Mouse (Mus musculus) mesoderm, embryonic 11.5 days (tissue): ENCODE measurements around the gene Olfr1436.
"Not testable (repeated sequence)": the region's sequence is repeated elsewhere in the genome, so short reads cannot be mapped to it uniquely, and the experiment has no call there.

Experiments
- DNase-seq: peaks from one replicate; pipeline ENCODE4 v3.0.0-alpha.2; 2012; ENCODE audit warnings: low read depth, low spot score

Olfr1436 gene

DNA sequence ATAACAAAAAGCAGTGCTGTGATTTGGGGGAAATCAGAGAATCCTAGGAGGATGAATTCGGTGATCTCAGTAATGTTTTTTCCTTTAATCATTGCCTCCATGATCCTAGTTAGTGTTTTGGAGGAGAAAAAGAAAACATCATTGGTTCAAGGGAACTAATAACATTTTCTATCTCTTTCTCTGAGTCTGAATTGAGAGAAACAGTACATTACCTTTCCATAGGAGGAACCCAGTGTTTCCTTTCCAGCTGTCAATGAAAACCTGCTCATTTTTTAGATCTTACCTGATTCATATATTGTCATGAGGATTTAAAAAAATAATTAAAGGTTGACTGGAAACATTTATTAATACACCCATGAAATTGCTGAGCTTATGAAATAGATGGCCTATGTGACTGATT lies at the start of gene Olfr1436:
TSS of gene Olfr1436 (minus strand) at position 101 of the 400 bp plus-strand sequence.
- not testable (repeated sequence) for DNase-seq

DNA sequence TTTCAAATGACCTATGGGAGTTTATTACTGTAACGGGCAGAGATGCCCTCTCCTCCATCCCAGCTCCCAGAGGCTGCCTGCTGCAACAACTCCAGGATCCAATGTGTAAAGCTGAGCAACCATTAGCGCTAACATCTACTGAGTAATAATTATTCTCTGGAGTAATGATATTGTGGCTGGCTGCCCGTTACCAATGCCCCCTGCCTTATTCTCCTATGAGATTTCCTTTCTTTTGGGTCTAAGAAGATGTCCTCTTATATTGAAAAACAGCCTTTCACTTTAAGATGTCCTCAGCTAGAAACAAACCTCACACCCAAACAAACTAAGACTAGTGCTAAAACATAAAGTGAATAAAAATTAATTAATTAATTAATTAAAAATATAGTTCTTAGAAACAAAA lies 36.9 kb upstream of the Olfr1436 start, which contains the start of gene Olfr1438-ps1:
TSS of gene Olfr1438-ps1 (minus strand) at position 101 of the 400 bp plus-strand sequence.
- no peak for DNase-seq

DNA sequence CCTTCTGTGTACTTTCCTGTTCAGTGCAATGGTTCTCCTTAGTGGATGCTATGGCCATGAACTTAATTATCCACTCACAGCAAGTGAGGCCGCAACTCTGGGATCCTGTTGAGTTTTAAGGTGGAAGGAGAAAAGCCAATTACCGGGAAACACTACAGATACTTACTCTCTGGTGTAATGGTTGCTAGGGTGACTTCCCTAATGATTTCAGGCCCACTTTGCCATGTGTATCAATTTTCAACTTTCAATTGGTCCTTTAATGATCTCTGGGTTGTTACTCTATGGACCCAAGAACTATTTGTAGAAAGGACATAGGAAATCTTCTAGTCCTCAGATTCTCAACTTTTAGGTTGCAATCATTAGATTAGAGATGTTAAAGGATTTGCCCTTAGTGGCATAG lies 26.1 kb upstream of the Olfr1436 start, which contains the start of gene Olfr1437:
TSS of gene Olfr1437 (minus strand) at position 101 of the 400 bp plus-strand sequence.
- DNase-seq: no peak

DNA sequence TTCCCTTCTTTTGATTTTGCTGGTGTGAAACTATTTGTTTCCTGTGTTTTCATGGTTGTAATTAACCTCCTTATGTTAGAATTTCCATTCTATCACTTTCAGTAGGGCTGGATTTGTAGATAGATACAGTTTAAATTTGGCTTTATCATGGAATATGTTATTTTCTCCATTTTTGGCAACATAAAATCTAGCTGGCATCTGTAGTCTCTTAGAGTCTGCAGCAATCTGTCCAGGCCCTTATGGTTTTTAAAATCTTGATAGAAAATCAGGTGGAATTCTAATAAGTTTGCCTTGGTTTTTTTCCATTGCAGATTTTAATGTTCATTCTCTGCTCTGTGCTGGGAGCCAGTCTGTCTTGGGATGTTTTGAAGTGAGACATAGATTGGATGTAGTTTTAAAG lies 6.0 kb downstream of the Olfr1436 start:
- no peak for DNase-seq

DNA sequence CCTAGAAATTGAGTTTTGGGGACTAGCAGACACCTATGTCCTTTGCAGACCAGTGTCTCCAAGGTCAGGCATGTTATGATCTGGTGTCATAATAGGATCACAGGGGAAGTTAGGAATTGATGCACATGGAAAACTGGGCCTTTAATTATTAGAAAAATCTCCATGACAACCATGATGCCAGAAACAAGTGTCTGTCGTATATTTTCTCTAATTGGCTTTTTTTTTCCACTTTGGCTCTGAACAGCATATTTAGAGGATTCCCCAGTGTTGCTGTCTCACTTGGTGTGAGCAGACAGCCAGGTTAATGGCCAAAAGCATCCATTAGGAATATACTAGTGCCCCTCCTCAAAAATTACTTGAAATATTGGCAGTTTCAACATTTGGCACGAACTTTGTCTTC lies 19.4 kb downstream of the Olfr1436 start, which contains the start of gene Olfr1434:
TSS of gene Olfr1434 (plus strand) at position 301 of the 400 bp plus-strand sequence.
- no peak for DNase-seq

DNA sequence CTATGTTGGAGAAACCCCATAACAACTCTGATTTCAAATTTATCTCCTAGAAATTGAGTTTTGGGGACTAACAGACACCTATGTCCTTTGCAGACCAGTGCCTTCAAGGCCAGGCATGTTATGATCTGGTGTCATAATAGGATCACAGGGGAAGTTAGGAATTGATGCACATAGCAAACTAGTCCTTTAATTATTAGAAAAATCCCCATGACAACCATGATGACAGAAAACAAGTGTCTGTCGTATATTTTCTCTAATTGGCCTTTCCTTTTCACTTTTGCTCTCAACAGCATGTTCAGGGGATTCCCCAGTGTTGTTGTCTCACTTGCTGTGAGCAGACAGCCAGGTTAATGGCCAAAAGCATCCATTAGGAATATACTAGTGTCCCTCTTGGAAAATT lies 38.2 kb downstream of the Olfr1436 start, which contains the start of gene Olfr235:
TSS of gene Olfr235 (plus strand) at position 301 of the 400 bp plus-strand sequence.
- DNase-seq: no peak
